Mouse (Mus musculus): ENCODE data around the gene Olfr926. TPM values are rescaled to one million over a fixed set of nuclear protein-coding genes. Genes with fewer than 3 reads are reported as not detected.
"Not testable (repeated sequence)": the region's sequence is repeated elsewhere in the genome, so short reads cannot be mapped to it uniquely, and the experiment has no call there.

Gene Olfr926
- polyA plus RNA-seq (2015; fragmentation: Nextera tagmentation; extraction: Ambion mirVana): not detected in 2 replicates

DNA sequence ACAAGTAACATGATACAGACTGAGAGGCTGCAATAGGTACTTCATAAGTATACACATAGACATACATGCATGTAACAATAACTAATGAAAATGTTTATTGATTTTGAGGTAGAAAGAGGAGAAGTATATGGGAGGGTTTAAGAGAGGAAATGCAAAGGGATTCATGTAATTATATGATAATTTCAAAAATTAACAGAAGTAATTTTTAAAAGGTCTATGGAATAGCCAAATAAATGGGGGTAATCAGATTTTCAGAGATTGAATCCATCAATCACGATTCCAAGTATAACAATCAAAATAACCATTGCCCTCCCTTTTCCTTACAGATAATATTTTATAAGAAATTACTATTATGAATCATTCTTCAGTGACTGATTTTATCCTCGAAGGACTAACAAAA is at the start of gene Olfr926:
TSS of gene Olfr926 (plus strand) at position 301 of the 400 bp plus-strand sequence.
- no peak within 1 kb of the TSS for H3K9ac ChIP-seq
- 77% methylated on average over 2 of the region's 2 CpGs for WGBS
- no peak for ATAC-seq (ENCODE audit: insufficient read depth, low FRiP score, low read depth)

DNA sequence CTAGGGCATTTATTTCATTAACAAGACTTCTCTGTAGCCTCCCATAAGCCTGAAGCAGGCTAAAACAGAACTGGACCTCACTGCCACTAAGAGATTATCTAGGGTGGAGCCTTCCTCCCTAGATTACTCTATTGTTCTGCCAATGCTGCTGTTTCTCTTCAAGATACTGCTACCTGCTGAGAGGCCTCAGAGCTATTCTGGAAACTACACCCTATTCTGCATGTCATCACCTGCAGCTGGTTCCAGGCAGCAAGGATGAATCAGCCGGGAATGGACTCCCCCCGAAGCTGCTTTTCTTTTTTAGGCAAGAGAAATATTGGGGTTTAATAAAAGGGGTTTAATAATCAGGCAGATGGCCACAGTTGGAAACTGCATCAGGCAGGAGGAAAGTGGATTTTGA is 43.9 kb upstream of the Olfr926 start:
- Histone ChIP-seq H3K27me3 (replicated peaks) (no peaks in the 10 kb centered on the region), H3K9ac (no peak overlapping the region), H3K4me3 (replicated peaks) (no peak overlapping the region), H3K4me1 (no peaks in the 10 kb centered on the region), H3K4me2 (no peak overlapping the region), H3K9me3 (no peaks in the 10 kb centered on the region), H3K36me3 (no peaks in the 10 kb centered on the region), H3K27ac (no peak overlapping the region)
- WGBS: 79% methylated on average over 2 of the region's 2 CpGs
- no peak for ATAC-seq (ENCODE audit: insufficient read depth, low FRiP score, low read depth)

More for the DNA sequence above, at the start of gene Olfr926:
- Histone ChIP-seq H3K9me3 (no peaks in the 10 kb centered on the region), H3K27me3 (replicated peaks) (no peaks in the 10 kb centered on the region), H3K27ac (no peak within 1 kb of the TSS), H3K36me3 (no peaks in the 10 kb centered on the region), H3K4me1 (no peaks in the 10 kb centered on the region), H3K4me3 (replicated peaks) (no peak within 1 kb of the TSS), H3K4me2 (no peak within 1 kb of the TSS)

DNA sequence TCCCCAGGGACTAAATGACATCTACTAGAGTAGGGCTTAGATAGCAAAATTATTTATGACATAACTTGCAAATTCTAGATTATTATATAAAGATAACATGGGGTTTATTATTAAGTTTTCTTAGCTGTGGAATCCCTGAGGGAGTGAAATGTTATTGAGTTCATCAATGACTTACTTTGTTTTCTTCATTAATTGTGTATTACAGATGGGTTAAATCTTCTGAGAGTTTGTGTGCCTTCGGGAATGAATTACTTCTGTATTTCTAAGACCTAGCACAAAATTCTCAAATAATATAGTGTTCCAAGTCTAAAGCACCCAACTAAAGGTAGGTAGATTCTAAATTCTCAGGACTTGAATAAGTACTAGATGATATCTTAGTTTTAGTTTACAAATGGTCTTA is 32.8 kb upstream of the Olfr926 start, which contains the start of gene Olfr924:
TSS of gene Olfr924 (plus strand) at position 301 of the 400 bp plus-strand sequence.
- ATAC-seq (ENCODE audit: insufficient read depth, low FRiP score, low read depth): no peak
- Histone ChIP-seq H3K9me3 (no peaks in the 10 kb centered on the region), H3K27ac (no peak within 1 kb of the TSS), H3K36me3 (no peaks in the 10 kb centered on the region), H3K4me2 (no peak within 1 kb of the TSS), H3K9ac (no peak within 1 kb of the TSS), H3K4me1 (no peaks in the 10 kb centered on the region), H3K27me3 (replicated peaks) (no peaks in the 10 kb centered on the region), H3K4me3 (replicated peaks) (no peak within 1 kb of the TSS)
- WGBS: 80% methylated on average over 1 of the region's 1 CpGs

DNA sequence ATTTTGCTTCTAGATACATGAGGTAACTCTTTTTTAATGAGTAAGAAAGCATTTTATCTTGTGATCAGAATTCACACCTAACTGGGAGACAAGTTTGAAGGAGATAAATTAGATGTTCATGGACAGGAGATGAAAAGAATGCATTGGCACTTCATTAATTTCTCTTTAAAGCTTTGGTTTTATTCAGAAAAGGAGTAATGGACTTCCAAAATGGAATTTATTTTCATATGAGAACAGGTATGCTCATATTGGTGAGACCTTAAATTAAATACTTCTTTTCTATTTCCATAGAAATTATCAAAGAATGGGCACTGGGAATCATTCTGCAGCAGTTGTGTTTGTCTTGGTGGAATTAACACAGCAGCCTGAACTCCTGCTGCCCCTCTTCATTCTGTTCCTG is 22.2 kb upstream of the Olfr926 start, which contains the start of gene Olfr26:
TSS of gene Olfr26 (plus strand) at position 301 of the 400 bp plus-strand sequence.
- H3K27me3 ChIP-seq (replicated peaks): no peaks in the 10 kb centered on the region
- H3K4me1 ChIP-seq: no peaks in the 10 kb centered on the region
- no peaks in the 10 kb centered on the region for H3K36me3 ChIP-seq
- H3K4me2 ChIP-seq: no peak within 1 kb of the TSS
- H3K9me3 ChIP-seq: no peaks in the 10 kb centered on the region
- ATAC-seq (ENCODE audit: insufficient read depth, low FRiP score, low read depth): no peak
- H3K4me3 ChIP-seq (replicated peaks): no peak within 1 kb of the TSS
- no peak within 1 kb of the TSS for H3K27ac ChIP-seq
- no peak within 1 kb of the TSS for H3K9ac ChIP-seq

DNA sequence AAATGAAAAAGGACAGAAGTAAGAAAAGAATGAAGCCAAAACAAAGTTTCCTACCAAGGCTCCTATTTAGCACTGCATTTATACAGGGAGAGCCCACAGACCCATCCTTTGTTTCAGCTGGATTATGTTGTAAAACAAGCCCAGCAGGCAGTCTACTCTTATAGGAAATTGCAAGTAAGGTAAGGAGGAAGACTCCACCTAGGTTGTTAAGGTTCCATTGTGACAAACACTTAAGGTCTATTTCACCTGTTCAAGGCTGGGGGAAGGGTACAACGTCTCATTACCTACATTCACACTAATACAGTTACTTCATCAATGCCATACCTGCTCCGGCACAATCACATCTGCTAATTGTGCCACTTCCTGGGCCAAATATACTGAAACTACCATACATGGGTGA is 2.0 kb upstream of the Olfr926 start:
- 56% methylated on average over 2 of the region's 2 CpGs for WGBS
- not testable (repeated sequence) for H3K36me3 ChIP-seq; ATAC-seq (ENCODE audit: insufficient read depth, low FRiP score, low read depth)

More for the DNA sequence above, 2.0 kb upstream of the Olfr926 start:
- not testable (repeated sequence) for H3K9me3 ChIP-seq; H3K27me3 ChIP-seq (replicated peaks); H3K4me2 ChIP-seq; H3K4me3 ChIP-seq (replicated peaks); H3K4me1 ChIP-seq; H3K27ac ChIP-seq; H3K9ac ChIP-seq

Other genes with a start within 250 kb of the Olfr926 start
- not detected in 2 replicates for gene Olfr916, start 217.3 kb upstream of the Olfr926 start, polyA plus RNA-seq (2015; fragmentation: Nextera tagmentation; extraction: Ambion mirVana)
- not detected in 2 replicates for gene Olfr917, start 211.3 kb upstream of the Olfr926 start, polyA plus RNA-seq (2015; fragmentation: Nextera tagmentation; extraction: Ambion mirVana)
- gene Olfr918, start 202.5 kb upstream of the Olfr926 start, polyA plus RNA-seq (2015; fragmentation: Nextera tagmentation; extraction: Ambion mirVana): not detected in 2 replicates
- not detected in 2 replicates for gene Olfr919, start 173.5 kb upstream of the Olfr926 start, polyA plus RNA-seq (2015; fragmentation: Nextera tagmentation; extraction: Ambion mirVana)
- gene Vwa5a, start 158.9 kb upstream of the Olfr926 start, polyA plus RNA-seq (2015; fragmentation: Nextera tagmentation; extraction: Ambion mirVana): 21.5 and 21.9 TPM in 2 replicates
- gene Olfr920, start 124.8 kb upstream of the Olfr926 start, polyA plus RNA-seq (2015; fragmentation: Nextera tagmentation; extraction: Ambion mirVana): 0.04 and 0.08 TPM in 2 replicates
- gene Olfr921, start 104.1 kb upstream of the Olfr926 start, polyA plus RNA-seq (2015; fragmentation: Nextera tagmentation; extraction: Ambion mirVana): not detected in 2 replicates
- not detected in 2 replicates for gene Olfr922, start 62.5 kb upstream of the Olfr926 start, polyA plus RNA-seq (2015; fragmentation: Nextera tagmentation; extraction: Ambion mirVana)
- not detected in 2 replicates for gene Olfr923, start 50.6 kb upstream of the Olfr926 start, polyA plus RNA-seq (2015; fragmentation: Nextera tagmentation; extraction: Ambion mirVana)
- gene Olfr924, start 32.7 kb upstream of the Olfr926 start, polyA plus RNA-seq (2015; fragmentation: Nextera tagmentation; extraction: Ambion mirVana): not detected in 2 replicates
- not detected in 2 replicates for gene Olfr26, start 22.1 kb upstream of the Olfr926 start, polyA plus RNA-seq (2015; fragmentation: Nextera tagmentation; extraction: Ambion mirVana)
- not detected in 2 replicates for gene Olfr930, start 52.7 kb downstream of the Olfr926 start, polyA plus RNA-seq (2015; fragmentation: Nextera tagmentation; extraction: Ambion mirVana)
- gene Olfr933, start 95.2 kb downstream of the Olfr926 start, polyA plus RNA-seq (2015; fragmentation: Nextera tagmentation; extraction: Ambion mirVana): not detected in 2 replicates
- gene Olfr934, start 111.2 kb downstream of the Olfr926 start, polyA plus RNA-seq (2015; fragmentation: Nextera tagmentation; extraction: Ambion mirVana): not detected in 2 replicates
- gene Olfr935, start 122.6 kb downstream of the Olfr926 start, polyA plus RNA-seq (2015; fragmentation: Nextera tagmentation; extraction: Ambion mirVana): not detected in 2 replicates
- not detected in 2 replicates for gene Olfr146, start 146.3 kb downstream of the Olfr926 start, polyA plus RNA-seq (2015; fragmentation: Nextera tagmentation; extraction: Ambion mirVana)
- gene Olfr937, start 187.8 kb downstream of the Olfr926 start, polyA plus RNA-seq (2015; fragmentation: Nextera tagmentation; extraction: Ambion mirVana): not detected in 2 replicates
- gene Olfr938, start 201.8 kb downstream of the Olfr926 start, polyA plus RNA-seq (2015; fragmentation: Nextera tagmentation; extraction: Ambion mirVana): not detected in 2 replicates

All from stomach, embryonic 15.5 days (tissue).